Mouse (Mus musculus) WW6 (cell line): Measurements from ENCODE around the gene Dffb.
"Not testable (repeated sequence)": the region's sequence is repeated elsewhere in the genome, so short reads cannot be mapped to it uniquely, and the experiment has no call there.

ENCODE experiments used
- DNase-seq: peaks from one replicate; pipeline ENCODE4 v3.0.0-alpha.2; 2013; ENCODE audit warnings: low read depth, low spot score

Dffb gene

DNA sequence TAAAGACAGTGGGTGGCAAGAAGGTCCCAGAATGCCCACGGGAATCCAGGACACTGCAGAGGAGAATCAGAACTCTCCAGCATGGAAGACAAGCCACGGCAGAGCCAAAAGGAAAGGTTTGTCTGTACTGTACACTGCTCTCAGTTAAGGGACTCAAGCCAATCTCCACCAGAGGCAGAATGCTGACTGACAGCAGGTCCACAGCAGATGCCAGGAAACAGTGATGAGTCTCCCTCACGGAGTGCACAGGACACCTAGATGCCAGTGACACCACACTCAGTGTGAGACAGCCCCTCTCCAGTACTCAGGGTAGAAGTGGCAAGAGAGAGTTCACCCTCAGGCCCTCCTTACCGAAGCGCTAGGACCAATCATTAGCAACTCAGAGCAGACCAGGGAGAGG is 8.3 kb downstream of the Dffb start:
- DNase-seq = no peak

DNA sequence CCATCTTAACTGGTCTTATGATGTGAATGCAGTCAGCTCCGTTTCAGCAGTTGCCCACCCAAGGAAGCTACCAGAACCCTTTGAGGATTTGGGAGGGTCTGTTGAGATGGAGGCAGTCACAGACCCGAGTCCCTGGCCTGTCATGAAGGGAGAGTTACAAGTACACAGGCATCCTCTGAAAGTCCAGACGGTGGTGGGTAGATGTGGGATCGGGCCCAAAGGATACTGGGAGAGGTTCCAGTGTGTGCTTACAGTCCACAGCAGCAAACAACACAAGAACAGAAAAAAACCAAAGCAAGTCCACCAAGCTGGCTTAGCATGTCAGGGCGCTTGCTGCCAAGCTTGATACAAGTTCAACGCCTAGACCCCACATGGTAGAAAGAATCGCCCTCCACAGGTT is 12.3 kb downstream of the Dffb start:
- no peak for DNase-seq

DNA sequence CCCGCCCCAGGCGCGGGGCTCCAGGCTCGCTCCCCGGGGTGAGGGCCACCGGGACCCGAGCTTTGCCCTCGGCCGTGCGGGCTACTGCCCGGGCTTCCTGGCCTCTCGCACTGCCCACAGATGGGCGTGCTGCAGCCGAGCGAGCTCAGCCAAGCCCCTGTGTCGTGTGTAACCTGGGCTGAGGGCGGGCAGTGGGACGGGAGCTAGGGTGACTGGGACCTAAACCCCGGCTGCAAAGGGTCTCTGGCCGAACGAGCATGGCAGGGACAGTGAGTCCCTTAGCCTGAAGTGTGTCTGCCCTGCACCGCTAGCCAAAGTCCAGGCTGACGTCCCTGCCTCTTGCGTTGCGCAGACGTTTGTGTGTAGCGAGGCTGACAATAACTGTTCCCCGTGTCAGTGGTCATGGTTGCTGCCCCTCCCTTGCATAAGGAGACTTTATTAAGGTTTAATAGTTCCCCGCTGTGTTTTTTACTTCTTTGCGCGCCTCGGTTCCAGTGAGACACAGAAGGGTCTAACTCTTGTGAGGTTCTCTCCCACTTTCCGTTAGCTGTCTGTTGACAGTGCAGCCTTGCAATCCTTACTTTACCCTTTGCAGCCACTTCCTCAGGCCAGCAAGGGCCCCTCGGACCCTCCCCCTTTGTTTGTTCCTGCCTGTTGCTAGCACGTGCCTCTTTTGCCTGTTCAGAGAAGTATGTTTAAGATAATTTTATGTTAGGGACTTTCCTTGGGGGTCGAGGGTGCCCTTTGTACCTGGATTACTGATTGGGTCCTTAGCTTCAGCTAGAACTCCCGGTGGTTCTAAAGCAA is 17.3 kb downstream of the Dffb start:
- no peak for DNase-seq

DNA sequence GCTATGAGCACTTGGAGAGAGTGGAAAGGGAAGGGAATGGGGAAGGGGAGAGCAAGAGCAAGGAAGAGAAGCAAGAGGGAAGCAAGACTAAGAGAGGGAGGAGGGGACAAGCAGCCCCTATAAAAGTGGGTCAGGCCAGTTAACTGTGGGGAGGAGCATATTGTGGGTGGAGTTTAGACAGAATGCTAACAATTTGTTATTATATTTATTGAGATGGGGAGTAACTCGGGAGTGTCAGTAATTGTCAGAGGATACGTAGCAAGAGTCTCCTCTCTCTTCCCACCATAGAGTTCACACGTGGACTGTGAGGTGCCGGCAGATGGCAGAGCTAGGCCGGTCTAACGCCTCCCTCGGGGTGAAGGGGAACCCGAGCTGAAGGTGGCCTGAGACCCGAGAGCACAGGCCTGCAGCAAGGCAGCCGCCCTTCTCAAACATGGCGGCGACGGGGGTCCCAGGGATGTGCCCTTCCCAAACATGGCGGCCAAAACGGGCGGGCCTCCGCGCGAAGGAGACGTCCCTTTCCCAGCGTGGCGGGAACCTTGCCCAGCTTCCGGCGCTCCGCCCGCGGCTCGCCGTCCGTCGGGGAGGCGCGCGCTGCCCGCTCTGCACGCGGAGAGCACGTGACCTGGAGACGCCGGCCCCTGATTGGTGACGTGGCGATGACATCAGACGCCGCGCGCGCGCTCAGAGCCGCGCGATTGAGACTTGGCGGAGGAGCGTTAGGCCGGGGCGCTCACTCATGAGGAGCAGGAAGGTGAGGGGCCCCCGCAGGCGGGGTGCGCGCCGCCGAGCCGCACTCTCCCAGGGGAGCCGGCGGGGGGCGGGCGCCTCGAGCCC is 18.1 kb downstream of the Dffb start, which contains the start of gene A430005L14Rik:
Gene A430005L14Rik, plus strand, starts transcription at position 669 of the 837 bp plus-strand sequence.
- DNase-seq = peak; percentile 89

DNA sequence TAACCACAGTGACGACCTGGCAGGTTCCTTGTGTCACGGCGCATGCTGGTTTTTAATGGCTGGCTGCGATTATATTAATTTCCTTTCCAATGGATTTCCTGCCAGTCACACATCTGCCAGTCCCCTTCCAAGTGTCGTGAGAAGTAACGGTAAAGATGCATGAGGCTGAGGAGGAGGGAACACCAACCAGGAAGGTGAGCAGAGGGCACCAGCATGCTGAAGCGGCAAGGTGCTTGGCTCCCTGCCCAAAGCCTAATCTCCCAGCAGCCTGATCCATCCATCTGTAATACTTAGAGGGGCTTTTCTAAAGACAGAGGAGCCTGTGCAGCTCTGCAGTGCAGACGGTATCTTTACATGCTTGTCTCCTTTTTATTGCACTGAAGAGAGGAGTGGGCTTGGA is 19.3 kb downstream of the Dffb start:
- DNase-seq = no peak

DNA sequence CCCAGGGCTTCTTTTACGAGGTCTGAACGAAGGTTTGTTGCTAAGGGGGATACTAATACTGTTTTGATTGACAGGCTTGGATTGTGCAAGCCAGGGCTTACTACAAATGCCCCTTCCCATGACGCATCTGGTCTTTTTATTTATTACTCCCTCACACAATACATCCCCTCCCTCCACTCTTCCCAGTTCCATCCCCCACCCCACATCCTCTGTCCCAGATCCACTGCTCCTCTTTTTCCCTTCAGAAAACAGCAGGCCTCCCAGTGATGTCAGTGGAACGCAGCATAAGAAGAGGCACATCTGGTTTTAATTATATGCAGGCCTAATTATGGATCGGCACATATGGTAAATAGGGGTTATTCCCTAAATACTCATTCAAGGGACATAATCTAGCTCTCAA is 23.2 kb downstream of the Dffb start:
- DNase-seq = no peak

DNA sequence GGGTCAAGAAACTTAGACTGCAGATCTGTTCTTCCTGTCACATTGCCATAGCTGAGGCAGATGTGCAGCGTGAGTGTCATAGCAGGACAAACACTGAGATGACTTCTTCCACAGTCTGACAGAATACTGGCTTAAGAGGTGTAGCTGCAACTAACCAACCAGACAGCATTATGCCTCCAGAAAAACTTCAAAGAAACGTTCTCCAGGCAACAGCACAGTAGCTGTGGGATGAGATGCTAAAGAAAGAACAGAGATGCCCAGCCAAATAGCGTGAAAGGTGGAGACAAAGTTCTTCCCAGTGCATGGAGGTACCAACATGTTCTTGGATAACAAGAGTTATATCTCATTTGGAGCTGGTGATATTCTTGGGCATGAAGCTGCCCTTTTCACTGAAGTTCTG is 23.8 kb downstream of the Dffb start:
- DNase-seq = no peak

DNA sequence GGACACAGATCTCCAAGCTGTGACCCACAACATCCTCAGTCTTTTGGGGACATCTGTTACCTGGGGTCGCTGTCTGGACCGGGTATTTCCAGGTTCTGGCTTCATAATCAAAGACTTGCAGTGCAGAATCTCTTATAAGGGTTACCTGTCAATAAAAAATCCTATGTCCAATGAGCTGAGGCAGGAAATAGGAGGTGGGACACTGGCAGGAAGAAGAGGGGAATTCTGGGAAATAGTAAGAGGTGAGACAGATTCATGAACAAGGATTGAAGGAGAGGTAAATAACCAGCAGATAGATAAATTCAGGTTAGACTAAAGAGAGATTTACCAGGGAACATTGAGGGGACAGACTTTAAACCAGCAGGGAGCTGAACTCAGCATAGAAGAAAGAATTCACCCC is 24.6 kb downstream of the Dffb start:
- no peak for DNase-seq

DNA sequence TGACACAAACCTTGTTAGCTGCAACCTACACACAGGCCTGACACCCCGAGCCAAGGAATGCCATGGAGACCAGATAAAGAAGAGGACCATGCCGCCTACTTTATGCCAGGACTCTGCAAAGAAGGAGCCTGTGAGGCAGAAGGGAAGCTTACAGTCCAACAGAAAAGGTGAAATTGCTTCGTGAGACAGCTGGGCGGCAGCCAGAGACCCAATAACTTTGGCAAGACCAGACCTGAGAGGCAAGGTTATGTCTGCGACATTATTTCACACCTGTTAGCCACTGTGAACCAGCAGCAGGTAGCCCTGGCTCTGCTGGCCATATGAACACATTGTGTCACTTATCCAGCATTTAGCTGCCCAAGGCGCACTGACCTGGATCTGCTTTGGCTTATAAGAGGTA is 29.2 kb downstream of the Dffb start:
- no peak for DNase-seq

DNA sequence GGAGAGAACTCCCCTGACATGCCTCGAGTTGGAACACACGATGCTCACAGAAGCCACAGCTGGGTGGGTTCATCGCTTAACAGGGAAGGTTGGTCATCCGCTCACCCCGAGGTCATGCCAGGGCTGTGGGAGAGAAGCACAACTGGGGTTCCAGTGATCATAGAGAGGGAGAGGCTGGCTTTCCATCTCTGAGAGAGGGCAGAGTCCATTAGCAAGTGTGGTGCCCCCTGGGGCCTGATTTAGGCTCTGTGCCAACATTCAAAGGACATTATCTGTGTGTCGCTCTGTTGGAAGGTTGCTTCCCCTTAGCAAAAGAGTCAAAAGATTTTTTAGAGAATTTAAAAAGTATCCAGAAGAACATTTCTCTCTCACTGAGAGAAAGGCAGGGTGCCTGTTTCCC is 30.7 kb downstream of the Dffb start:
- no peak for DNase-seq

DNA sequence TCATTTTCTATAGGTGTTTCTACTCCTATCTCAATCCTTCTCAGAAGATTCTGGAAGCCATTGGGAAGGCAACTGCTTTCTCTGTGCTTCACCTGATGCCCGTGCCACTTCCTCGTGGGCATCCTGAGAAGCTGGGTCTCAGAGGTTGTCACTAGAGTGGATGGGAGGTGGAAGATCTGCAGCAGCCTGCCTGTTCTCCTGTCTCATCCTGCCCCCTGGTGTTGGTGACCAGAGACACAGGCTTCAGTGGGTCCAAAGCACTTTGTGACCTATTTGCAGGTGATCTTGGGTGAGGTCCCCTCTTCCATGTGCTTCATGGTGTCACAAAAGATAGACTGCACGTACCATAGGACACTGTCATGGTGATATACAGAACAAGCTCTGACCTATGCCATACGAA is 31.7 kb downstream of the Dffb start:
- no peak for DNase-seq

DNA sequence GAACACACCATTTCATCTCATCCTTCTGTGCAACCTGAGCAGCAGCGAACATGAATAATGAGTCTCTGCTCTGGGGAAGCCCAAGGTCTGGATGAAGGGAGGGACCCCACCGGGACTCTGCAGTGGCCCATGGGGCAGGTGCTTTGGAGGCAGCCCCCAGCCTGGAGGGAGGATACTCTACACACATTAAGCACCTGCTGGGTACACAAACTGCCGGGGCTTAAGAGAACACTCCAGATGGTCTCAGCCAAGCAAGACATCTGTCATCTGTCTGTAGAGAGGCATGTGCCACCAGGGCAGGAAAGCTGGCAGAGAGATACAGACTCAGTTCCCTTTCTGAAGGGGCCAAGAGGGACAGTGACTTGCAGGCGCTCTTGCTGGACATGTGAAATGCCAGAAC is 45.0 kb downstream of the Dffb start:
- DNase-seq = no peak

DNA sequence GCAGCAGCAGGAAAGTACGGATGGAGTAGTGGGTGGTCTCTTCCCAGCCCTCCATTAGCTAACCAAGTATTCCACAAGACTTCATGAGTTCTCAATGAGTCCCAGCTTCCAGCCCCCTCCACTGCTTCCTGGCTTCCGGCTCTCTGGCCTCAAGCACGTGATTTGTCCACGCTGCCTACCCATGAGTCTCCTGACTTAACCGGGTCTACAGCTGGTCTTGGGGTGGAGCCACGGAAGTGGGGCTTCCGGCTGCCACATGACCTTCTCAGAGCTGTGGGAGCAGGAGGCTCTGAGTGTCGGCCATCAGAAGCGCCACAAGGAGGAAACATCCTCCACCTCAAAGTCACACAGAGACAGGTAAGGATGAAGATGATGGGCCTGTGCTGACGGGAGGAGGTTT is 45.5 kb downstream of the Dffb start:
- no peak for DNase-seq

DNA sequence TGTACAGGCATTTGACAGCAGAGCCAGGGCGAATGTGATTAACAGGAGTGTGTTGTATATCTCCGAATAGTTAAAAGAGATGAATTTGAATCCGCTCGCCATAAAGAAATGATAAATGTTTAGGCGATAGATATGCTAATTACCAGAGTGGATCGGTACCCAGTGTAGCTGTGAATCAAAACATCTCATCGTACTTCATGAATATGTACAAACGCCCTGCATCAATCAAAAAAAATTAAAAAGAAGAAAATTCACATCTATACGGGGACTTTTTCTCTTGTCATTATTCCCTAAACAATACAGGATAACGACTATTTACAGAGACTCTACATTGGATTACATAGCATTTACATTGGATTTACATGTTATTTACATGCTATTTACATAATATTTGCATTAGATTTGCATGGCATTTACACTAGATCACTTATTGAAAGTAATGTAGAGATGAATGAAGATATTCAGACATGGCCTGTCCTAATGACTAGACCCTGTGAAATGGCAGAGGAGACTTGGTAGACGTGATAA is 46.1 kb downstream of the Dffb start:
- DNase-seq = no peak

DNA sequence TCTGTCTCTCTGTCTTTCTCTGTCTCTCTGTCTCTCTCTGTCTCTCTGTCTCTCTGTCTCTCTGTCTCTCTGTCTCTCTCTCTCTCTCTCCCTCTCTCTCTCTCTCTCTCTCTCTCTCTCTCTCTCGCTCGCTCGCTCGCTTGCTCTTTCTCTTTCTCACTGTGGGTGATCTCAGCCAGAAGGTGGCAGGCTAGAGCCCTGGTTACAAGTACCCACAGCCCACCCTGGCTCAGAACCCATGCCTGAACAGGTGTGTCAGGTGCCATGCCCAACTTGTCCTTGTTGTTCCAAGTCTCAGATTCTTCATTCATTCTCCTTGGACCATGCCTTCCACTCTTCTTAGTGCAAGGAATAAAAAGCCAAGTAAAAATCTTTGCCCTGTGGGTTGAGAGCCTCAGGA is 52.8 kb downstream of the Dffb start:
- DNase-seq = not testable (repeated sequence)

DNA sequence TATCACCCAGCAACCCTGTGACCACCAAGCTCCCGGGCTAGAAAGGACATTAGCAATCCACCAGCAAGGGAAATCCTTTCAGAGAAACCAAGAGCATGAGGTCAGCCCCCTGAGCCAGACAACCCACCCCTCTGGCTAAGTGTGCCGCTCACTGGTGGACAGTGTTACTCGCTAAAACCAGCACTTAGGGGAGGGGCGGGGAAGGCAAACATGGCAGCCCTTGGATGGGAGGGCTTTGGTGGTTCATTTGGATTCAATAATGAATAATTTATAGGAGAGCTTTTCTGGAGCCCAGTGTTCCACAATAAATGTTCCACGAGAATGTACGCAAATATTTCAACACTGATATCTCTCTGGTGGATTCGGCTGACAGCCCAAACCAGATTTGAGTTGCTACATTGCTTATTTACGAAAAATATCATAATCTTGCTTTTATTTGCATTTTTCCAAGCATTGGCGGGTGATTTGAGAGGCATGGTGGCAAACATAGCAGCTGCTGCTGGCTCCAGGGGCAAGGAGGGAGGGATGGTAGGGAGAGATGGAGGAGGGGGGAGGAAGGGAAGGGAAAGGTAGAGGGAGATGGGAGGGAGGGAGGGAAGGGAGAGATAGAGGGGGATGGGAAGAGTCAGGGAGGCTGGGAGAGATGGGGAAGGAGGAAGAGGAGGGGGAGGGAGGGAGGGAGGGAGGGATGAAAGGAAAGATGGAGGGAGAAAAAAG is 54.3 kb downstream of the Dffb start:
- no peak for DNase-seq

DNA sequence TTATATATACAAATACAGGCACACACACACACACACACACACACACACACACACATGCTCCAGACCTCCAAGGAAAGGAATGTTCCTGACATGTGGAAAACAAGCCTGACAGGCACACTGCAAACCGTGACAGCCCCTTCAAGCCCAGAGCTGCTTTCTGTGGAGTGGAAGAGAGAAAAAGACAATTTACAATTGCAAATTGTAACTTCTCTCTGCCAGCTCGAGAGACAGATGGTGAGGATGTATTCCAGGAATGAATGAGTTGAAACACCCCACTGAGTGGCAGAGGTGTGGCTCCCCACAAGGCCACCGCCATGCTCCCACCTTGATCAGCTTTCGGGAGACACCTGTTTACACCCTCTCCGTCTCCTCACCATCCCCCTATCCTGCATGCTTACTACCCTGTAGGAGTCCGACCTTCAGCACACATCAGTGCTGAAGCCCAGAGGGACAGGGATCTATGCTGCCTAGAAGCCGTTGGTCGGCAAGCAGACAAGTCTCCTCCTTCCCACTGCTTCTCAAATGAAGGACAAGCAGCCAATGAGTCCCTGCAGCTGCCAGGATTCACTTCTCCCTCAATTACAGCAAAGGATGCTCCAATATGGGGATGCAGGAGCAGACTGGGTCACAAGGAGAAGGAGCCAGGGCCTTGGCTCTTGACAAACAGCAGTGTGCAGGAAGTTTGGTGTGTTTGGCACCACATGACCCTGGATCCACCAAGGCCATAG is 57.0 kb downstream of the Dffb start:
- no peak for DNase-seq
